Mouse (Mus musculus) kidney, adult 8-10 months (tissue): ENCODE measurements at regions not wholly inside any gene's neighbourhood (a gene's known extent, or its start where the extent isn't known, plus 50 kb on each side); places are given as distances from the start of the nearest gene placed in this dataset.

ENCODE experiments used
- DNase-seq, 2 experiments: peaks; one replicate each; pipeline ENCODE4 v3.0.0; 2022

GRCm38 (mm10) chr3:140619885-140620284, 592.3 kb downstream of the Pdha2 start:
- no peak for DNase-seq
